Mouse (Mus musculus): ENCODE results near the gene Mrps6.

The Mrps6 gene

GRCm38 (mm10) chr16:92120899-92121531 lies 62.9 kb downstream of the Mrps6 start:
- no peak for DNase-seq (ENCODE audit: low spot score)

GRCm38 (mm10) chr16:92127226-92127625 lies 69.2 kb downstream of the Mrps6 start:
- DNase-seq (ENCODE audit: low spot score), result no peak

GRCm38 (mm10) chr16:92127666-92128065 lies 69.6 kb downstream of the Mrps6 start:
- peak; percentile 20 for DNase-seq (ENCODE audit: low spot score)

DNA sequence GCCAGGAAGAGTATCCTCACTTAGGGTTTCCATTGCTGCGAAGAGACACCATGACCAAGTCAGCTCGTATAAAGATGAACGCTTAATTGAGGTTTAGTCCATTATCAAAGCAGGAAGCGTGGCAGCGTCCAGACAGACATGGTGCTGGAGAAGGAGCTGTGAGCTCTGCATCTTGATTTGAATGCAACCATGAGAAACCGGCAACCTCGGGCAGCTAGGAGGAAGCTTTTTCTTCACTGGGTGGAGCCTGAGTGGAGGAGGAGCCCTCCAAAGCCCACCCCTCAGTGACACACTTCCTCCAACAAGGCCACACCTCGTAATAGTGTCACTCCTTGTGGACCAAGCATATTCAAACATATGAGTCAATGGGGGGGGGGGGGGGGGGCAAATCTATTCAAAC lies 71.8 kb downstream of the Mrps6 start:
- DNase-seq (ENCODE audit: low spot score), result no peak

DNA sequence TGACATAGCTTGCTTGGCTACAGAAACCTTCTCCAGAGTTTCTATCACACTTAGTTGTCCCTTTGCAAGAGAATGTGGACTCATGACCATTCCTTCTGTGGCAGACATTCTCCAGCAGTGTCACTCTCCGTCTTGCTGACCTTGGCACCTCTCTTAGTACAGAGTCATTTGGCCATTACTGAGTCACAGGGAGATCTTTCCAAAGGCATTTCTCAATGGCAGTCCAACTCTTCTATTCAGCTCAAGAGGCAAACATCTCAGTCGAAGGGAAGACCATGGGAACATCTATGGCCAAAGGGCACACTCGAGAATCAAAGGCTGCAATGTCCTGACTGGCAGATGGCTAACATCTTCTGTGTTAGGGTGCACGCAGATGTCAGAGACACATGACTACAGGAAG lies 74.4 kb downstream of the Mrps6 start:
- DNase-seq (ENCODE audit: low spot score), result no peak

DNA sequence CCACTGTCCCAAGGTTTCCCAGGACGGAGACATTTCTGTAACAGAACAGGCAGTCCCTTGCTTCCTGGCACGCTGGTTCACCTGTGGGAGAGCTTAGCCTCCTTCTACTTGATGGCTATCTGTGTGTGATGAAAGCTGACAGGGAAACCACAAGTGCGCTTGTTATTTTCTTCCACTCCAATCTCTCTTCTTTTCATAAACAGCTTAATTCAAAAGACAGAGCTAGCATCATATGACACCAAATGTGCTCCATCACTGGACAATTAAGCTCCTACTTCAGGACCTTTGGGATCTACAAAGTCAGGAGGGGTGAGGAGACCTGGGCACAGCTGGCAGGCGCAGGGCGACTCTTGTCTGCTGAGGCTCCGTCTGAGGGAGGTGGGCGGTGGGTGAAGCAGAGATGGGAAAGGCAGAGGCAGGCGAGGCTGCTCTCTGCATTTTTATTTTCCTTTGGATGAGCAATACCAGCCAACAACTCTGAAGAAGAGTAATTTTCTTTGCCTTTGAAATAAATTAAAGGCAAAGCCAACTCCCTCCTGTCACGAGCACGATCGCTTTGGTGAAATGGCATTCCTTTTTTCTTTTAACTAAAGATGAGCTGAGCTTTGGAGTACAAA lies 76.2 kb downstream of the Mrps6 start:
- DNase-seq (ENCODE audit: low spot score), result no peak

DNA sequence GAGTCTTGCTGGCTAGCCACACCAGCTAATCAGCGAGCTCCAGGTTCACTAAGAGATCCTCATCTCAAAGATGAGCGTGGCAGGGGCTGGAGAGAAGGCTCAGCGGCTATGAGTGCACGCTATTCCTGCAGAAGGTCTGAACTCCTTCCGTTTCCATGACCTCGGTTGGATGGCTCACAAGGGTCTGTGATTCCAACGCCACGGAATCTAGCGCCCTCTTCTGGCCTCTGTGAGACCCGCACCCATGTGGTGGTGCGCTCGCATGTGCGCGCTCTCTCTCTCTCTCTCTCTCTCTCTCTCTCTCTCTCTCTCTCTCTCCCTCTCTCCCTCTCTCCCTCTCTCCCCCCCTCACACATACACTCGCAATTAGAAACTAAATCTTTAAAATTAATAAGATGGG lies 78.2 kb downstream of the Mrps6 start:
- DNase-seq (ENCODE audit: low spot score), result no peak

GRCm38 (mm10) chr16:92139386-92140261 lies 81.6 kb downstream of the Mrps6 start:
- DNase-seq (ENCODE audit: low spot score), result no peak

DNA sequence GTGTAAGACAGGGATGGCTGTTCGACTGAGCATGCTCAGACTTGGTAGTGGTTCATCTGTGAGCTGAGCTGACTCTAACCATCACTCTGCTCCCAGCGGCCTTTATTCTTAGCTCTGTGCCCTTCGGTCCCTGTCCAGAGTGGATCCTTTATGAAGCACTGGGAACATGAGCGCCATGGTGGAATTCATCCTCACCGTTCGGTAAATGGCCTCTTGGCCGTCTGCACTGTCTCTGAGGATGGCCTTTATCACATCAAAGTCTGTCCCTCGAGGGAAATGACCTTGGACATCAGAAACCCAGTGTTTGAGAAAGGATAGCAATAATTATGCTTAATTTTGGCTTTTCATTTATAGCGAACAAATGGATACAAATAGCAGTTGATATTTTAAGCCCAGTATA lies 82.3 kb downstream of the Mrps6 start:
- no peak for DNase-seq (ENCODE audit: low spot score)

- no peak for DNase-seq (ENCODE audit: low spot score)
Observed at GRCm38 (mm10) chr16:92141021-92141420, 83.0 kb downstream of the Mrps6 start.

- no peak for DNase-seq (ENCODE audit: low spot score)
Observed at GRCm38 (mm10) chr16:92142426-92143012, 84.4 kb downstream of the Mrps6 start.

GRCm38 (mm10) chr16:92147631-92148366 lies 89.7 kb downstream of the Mrps6 start:
- no peak for DNase-seq (ENCODE audit: low spot score)

DNA sequence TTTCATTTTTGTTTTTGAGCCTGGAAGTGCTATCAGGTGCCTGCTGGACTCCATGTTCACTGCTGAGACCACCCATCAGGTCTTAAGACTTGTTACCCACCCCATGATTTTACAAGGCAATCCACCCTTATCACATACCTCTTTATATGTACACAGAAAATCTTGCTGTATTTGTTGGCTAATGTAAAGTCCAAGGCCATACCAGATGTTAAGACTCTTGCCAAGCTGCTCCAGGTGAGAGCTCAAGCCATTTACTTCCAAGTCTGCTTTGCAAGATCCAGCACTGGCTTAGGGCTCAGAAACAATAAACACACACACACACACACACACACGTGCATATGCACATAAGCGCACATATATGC lies 90.3 kb downstream of the Mrps6 start:
- DNase-seq (ENCODE audit: low spot score), result no peak

GRCm38 (mm10) chr16:92150975-92151374 lies 92.9 kb downstream of the Mrps6 start:
- no peak for DNase-seq (ENCODE audit: low spot score)

GRCm38 (mm10) chr16:92158021-92158455 lies 100.0 kb downstream of the Mrps6 start:
- peak; percentile 63 for DNase-seq (ENCODE audit: low spot score)

DNA sequence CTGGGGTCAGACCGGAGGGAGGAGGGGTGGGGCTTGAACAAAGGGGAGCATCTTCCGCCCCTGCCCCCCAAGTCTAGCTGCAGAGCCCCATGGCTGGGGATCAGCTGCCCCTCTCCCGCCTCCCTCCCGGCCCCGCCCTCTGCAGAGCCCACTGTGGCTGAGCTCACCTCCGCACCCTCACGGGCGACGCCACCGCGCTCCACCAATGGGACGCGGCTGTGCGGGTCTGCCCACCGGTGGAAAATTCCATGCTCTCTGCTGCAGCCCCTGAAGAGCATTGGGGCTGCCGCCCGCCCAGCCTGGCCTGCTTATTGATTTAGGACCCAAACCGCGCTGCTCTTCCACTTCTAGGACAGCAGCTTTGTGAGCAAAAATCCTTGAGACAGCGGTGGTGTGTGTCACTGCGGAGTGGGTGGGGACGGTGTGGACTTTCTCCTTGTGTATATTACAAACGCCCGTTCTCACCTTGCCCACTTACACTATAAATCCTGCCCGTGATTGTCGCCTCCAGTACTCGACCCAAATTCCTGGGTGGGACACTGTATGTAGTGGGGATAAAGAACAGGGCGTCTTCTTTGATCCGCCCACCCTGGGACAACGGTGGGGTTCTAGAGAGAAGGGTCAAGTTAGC lies 100.5 kb downstream of the Mrps6 start:
- peak; percentile 86 for DNase-seq (ENCODE audit: low spot score)

- DNase-seq (ENCODE audit: low spot score), result peak; percentile 81
Observed at GRCm38 (mm10) chr16:92159114-92159513, 101.0 kb downstream of the Mrps6 start.
